Mouse (Mus musculus) ES-Bruce4 (cell line): ENCODE measurements at regions not wholly inside any gene's neighbourhood (a gene's known extent, or its start where the extent isn't known, plus 50 kb on each side); places are given as distances from the start of the nearest gene placed in this dataset.

Source experiments
- CTCF ChIP-seq: IDR thresholded peaks from one replicate; pipeline ENCODE4 v1.8.1; 2011; ENCODE audit warnings: low read depth, low read length
- EP300 ChIP-seq: IDR thresholded peaks from 2 replicates; pipeline ENCODE4 v1.6.1; 2011; ENCODE audit warnings: low read depth, low read length; ENCODE audit not compliant: insufficient read depth
- POLR2A ChIP-seq: IDR thresholded peaks from one replicate; pipeline ENCODE4 v1.8.1; 2011; ENCODE audit warnings: low read length; ENCODE audit not compliant: insufficient read depth

GRCm38 (mm10) chr9:41581152-41581551 lies 419.7 kb upstream of the Ubash3b start:
- TF ChIP-seq EP300 = no peak
- no peak for TF ChIP-seq POLR2A
- no peak for TF ChIP-seq CTCF
